Mouse (Mus musculus) T-helper 17 cell (primary cell): ENCODE measurements around the gene Wnt6.

Source experiments
- in situ Hi-C, 2 experiments: fragments of 300-600 bp; cut with MboI, MseI; formaldehyde crosslinking; loops; 1 replicate in 1 of 2; 2 replicates in 1 of 2; pipeline ENCODE4 v1.15.1; 2025; ENCODE audit warnings: high pct_unique_total_duplicates in 2 of 2

Wnt6 gene

GRCm38 (mm10) chr1:74774062-74774461 is 2.4 kb downstream of the Wnt6 start:
- in situ Hi-C loops, result loop anchor here in 1 of 2 experiments (5.0 kb wide), 1 partner anchor 33 kb away; no protein-coding TSS in a partner anchor

- in situ Hi-C loops, result no loop called here
These were observed 4.1 kb downstream of the Wnt6 start for GRCm38 (mm10) chr1:74775816-74776215.

- in situ Hi-C loops, result no loop called here
These were observed 7.3 kb downstream of the Wnt6 start for GRCm38 (mm10) chr1:74778934-74779486.

- in situ Hi-C loops, result no loop called here
These were observed 10.4 kb downstream of the Wnt6 start for GRCm38 (mm10) chr1:74782045-74782444.

- in situ Hi-C loops, result no loop called here
These were observed 11.9 kb downstream of the Wnt6 start for GRCm38 (mm10) chr1:74783554-74783953.

- in situ Hi-C loops, result no loop called here
These were observed 12.5 kb downstream of the Wnt6 start for GRCm38 (mm10) chr1:74784041-74784759.

- in situ Hi-C loops, result no loop called here
These were observed 16.2 kb downstream of the Wnt6 start for GRCm38 (mm10) chr1:74787846-74788245.

- in situ Hi-C loops, result no loop called here
These were observed 17.0 kb downstream of the Wnt6 start for GRCm38 (mm10) chr1:74788603-74789176.

- in situ Hi-C loops, result no loop called here
These were observed 18.4 kb downstream of the Wnt6 start for GRCm38 (mm10) chr1:74790095-74790494.

GRCm38 (mm10) chr1:74791249-74791648 is 19.6 kb downstream of the Wnt6 start, which contains the start of gene Wnt10a:
Wnt10a (plus strand) TSS chr1:74791516.
- in situ Hi-C loops, result no loop called here

GRCm38 (mm10) chr1:74792831-74793660 is 21.4 kb downstream of the Wnt6 start:
- in situ Hi-C loops, result no loop called here

- in situ Hi-C loops, result no loop called here
These were observed 22.9 kb downstream of the Wnt6 start for GRCm38 (mm10) chr1:74794487-74795144.

GRCm38 (mm10) chr1:74795145-74795529 is 23.4 kb downstream of the Wnt6 start:
- in situ Hi-C loops, result no loop called here

- in situ Hi-C loops, result no loop called here
These were observed 25.8 kb downstream of the Wnt6 start for GRCm38 (mm10) chr1:74797459-74797858.

- in situ Hi-C loops, result no loop called here
These were observed 28.8 kb downstream of the Wnt6 start for GRCm38 (mm10) chr1:74800424-74800888.

GRCm38 (mm10) chr1:74801631-74802140 is 30.0 kb downstream of the Wnt6 start:
- in situ Hi-C loops, result no loop called here

- in situ Hi-C loops, result no loop called here
These were observed 31.3 kb downstream of the Wnt6 start for GRCm38 (mm10) chr1:74802795-74803656.

- in situ Hi-C loops, result no loop called here
These were observed 32.6 kb downstream of the Wnt6 start for GRCm38 (mm10) chr1:74804211-74804870.

- in situ Hi-C loops, result loop anchor here in 1 of 2 experiments (5.0 kb wide), 2 partner anchors 33 to 332 kb away; partner anchors contain the start of gene Wnt6
These were observed 33.7 kb downstream of the Wnt6 start for GRCm38 (mm10) chr1:74805340-74805835.
